Comparison of ENCODE assay signal across 27 mouse cellular contexts in the genomic region with DNA sequence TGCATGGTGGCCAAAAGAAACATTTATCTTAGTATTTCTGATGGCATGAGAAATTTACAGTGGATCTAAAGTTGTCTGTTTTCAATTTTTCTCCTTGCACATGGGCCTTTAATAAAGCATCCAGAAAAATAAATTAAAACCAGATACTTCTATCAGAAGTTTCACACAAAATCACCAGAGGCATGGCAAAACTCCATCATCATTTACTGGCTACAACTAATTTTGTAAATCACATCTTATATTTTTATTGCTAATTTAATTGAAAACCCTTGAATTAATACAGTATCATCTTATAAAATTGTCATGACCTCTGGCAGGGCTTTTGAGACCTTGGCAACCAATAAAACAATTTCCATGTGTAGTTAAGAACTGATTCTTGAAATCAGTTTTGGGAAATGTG.
"Had no signal": no experiment of that assay in that cellular context is flagged by ENCODE, and none has a peak within 500 bp of the region (broad histone marks: within the 10 kb centered on the region; RNA-seq: fewer than 3 reads in every experiment).

No protein-coding gene starts in this region.

- H3K9me3 ChIP-seq: heart, embryonic 13.5 days; heart, embryonic 15.5 days; hindbrain, embryonic 13.5 days; hindbrain, embryonic 15.5 days; kidney, embryonic 15.5 days; limb, embryonic 12.5 days; limb, embryonic 15.5 days; liver, embryonic 12.5 days had no signal

- H3K27me3 ChIP-seq: heart, embryonic 13.5 days; heart, embryonic 15.5 days; hindbrain, embryonic 13.5 days; hindbrain, embryonic 15.5 days; kidney, embryonic 15.5 days; limb, embryonic 12.5 days; limb, embryonic 15.5 days; liver, embryonic 12.5 days had no signal

- H3K4me3 ChIP-seq: heart, adult 2 months; heart, embryonic 13.5 days; heart, embryonic 15.5 days; hindbrain, embryonic 13.5 days; hindbrain, embryonic 15.5 days; kidney, embryonic 15.5 days; limb, embryonic 12.5 days; limb, embryonic 15.5 days; liver, embryonic 12.5 days had no signal

- DNase-seq: gastrocnemius, postnatal 14 days; gastrocnemius, postnatal 36 days; heart, adult 11 months; heart, adult 2 months; heart, postnatal 14 days; heart, postnatal 36 days; kidney, adult 11 months; kidney, adult 2 months; kidney, adult 9 months; kidney, postnatal 14 days; kidney, postnatal 36 days; layer of hippocampus, adult 9-11 months; layer of hippocampus, postnatal 36 days; left cerebral cortex, postnatal 4 days had no signal

- ATAC-seq: hindbrain, postnatal 0 days; intestine, embryonic 16.5 days; liver, embryonic 12.5 days had no signal

- H3K4me2 ChIP-seq: heart, embryonic 11.5 days; heart, embryonic 13.5 days; heart, embryonic 15.5 days; hindbrain, embryonic 13.5 days; hindbrain, embryonic 15.5 days; kidney, embryonic 15.5 days; limb, embryonic 12.5 days; limb, embryonic 15.5 days; liver, embryonic 12.5 days had no signal

- H3K27ac ChIP-seq: heart, adult 2 months; heart, embryonic 13.5 days; heart, embryonic 15.5 days; hindbrain, embryonic 13.5 days; hindbrain, embryonic 15.5 days; hindbrain, postnatal 0 days; kidney, embryonic 15.5 days; kidney, postnatal 0 days; limb, embryonic 12.5 days; limb, embryonic 15.5 days; liver, embryonic 12.5 days; liver, embryonic 14.5 days had no signal

- H3K4me1 ChIP-seq: limb, embryonic 12.5 days had no signal

- H3K9ac ChIP-seq: heart, embryonic 13.5 days; heart, embryonic 15.5 days; hindbrain, embryonic 13.5 days; hindbrain, embryonic 15.5 days; kidney, embryonic 15.5 days; limb, embryonic 12.5 days; limb, embryonic 15.5 days; liver, embryonic 12.5 days; liver, embryonic 14.5 days had no signal

- H3K36me3 ChIP-seq: heart, embryonic 13.5 days; heart, embryonic 15.5 days; hindbrain, embryonic 13.5 days; hindbrain, embryonic 15.5 days; kidney, embryonic 15.5 days; limb, embryonic 12.5 days; limb, embryonic 15.5 days; liver, embryonic 12.5 days had no signal
